Mouse (Mus musculus) embryonic stem cell, embryonic (primary cell): ENCODE data around the gene Zfp869.
"Not testable (repeated sequence)": the region's sequence is repeated elsewhere in the genome, so short reads cannot be mapped to it uniquely, and the experiment has no call there.

Experiments
- CTCF ChIA-PET, 4 experiments: fragments of 300-600 bp in 2 of 4; fragments of 350-600 bp in 2 of 4; sonication (Branson Sonifier 250); formaldehyde crosslinking; loops; one replicate each; lab custom pipeline; 2022; ENCODE audit warnings: inconsistent platforms in 2 of 4; lab: Charles Lee
- POLR2A ChIA-PET, 4 experiments: fragments of 300-600 bp in 2 of 4; fragments of 350-600 bp in 2 of 4; sonication (Branson Sonifier 250); formaldehyde crosslinking; loops; one replicate each; lab custom pipeline; 2022; ENCODE audit warnings: antibody characterized with exemption in 4 of 4, inconsistent platforms in 1 of 4; lab: Charles Lee

Zfp869 gene

DNA sequence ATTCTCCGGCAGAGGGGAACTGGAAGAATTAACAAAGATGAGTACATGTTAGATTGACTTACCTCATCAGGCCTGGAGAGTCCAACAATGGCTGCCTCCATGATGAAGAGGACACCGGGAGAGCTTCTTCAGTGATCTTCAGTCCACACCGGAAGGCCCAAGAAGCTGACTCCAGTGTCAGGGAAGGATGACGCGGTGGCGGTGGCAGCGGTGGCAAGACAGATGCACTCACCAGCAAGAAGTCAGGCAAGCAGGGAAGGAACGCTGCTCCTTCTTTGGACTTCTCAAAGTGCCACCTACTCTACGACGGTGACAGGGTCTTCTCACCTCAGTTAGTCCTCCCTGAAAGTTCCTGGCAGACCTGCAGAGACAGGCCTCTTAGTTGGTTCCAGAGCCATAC is at the start of gene Zfp869:
Gene Zfp869, minus strand, starts transcription at position 101 of the 400 bp plus-strand sequence.
- CTCF ChIA-PET = not testable (repeated sequence)

DNA sequence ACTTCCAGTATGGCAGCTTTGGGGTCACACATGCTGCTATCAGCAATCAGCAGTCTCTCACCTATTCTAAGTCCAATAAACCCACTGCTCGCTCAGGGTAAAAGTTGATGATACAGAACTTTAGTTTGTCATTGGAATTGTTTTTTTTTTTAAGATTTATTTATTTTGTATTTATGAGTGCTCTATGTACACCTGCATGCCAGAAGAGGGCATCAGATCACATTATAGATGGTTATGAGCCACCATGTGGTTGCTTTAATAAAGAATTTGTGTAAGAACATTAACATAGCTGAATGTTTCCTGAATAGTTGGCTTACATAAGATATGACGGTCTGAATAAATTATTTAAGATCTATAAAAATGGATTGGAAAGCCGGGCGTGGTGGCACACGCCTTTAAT is 47.8 kb upstream of the Zfp869 start:
- ChIA-PET CTCF (interaction anchor here in 1 of 4 experiments (1.1 kb wide), 1 partner anchor 8 kb away, joined by 3 read pairs; the partner anchor contains the start of gene Zfp963), POLR2A (interaction anchor here (0.6 to 8.6 kb wide), 13 partner anchors 8 to 42 kb away, joined by 3 to 65 read pairs (median 6); partner anchors contain the start of genes Zfp963 (in 4 of the 4), Gm20422 (in 2 of the 4), Atp13a1 (in 1 of the 4) and Zfp866 (in 1 of the 4))

More for the DNA sequence above, at the start of gene Zfp869:
- POLR2A ChIA-PET = interaction anchor here in 1 of 4 experiments (1.5 kb wide), 1 partner anchor 40 kb away, joined by 3 read pairs; the partner anchor contains the start of gene Zfp963

DNA sequence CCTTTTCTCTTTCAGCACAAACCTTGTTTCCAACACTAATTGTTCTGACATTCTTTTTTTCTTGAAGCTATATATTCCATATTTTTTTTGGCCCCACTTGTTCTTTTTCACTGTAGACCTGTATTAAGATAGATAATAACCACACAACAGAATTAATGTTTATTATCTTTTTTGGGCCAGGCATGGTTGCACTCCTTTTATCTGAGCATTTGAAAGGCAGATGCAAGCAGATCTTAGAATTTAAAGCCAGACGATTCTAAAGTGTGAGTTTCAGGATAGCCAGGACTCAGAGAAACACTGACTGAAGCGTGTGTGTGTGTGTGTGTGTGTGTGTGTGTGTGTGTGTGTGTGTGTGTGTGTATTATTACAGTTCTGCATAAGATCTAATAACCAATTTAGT is 41.9 kb upstream of the Zfp869 start:
- POLR2A ChIA-PET = interaction anchor here in 2 of 4 experiments (0.5 to 5.3 kb wide), 5 partner anchors 11 to 672 kb away, joined by 3 to 72 read pairs (median 6); partner anchors contain the start of gene Zfp868 (in 2 of the 2)
- CTCF ChIA-PET = interaction anchor here in 2 of 4 experiments (0.6 to 0.8 kb wide), 2 partner anchors 8 to 19 kb away, joined by 3 read pairs; no protein-coding TSS in a partner anchor

GRCm38 (mm10) chr8:69749544-69750454 is 39.3 kb upstream of the Zfp869 start, which contains the start of gene Zfp963:
Gene Zfp963, minus strand, starts transcription at chr8:69749970.
- POLR2A ChIA-PET = interaction anchor here (0.6 to 5.3 kb wide), 95 partner anchors 9 to 790 kb away, joined by 3 to 80 read pairs (median 5); partner anchors contain the start of genes Gm20422 (in 4 of the 4), Atp13a1 (in 3 of the 4), Zfp868 (in 3 of the 4) and Zfp964 (in 3 of the 4)
- CTCF ChIA-PET = interaction anchor here in 3 of 4 experiments (0.5 to 1.4 kb wide), 12 partner anchors 8 to 421 kb away, joined by 3 to 11 read pairs (median 4); partner anchors contain the start of genes Zfp868 (in 2 of the 3) and Zfp964 (in 1 of the 3)

- CTCF ChIA-PET = interaction anchor here in 1 of 4 experiments (0.8 kb wide), 1 partner anchor 127 kb away, joined by 4 read pairs; no protein-coding TSS in a partner anchor
- POLR2A ChIA-PET = interaction anchor here in 2 of 4 experiments (0.6 to 3.9 kb wide), 10 partner anchors 8 to 116 kb away, joined by 3 to 25 read pairs (median 6); partner anchors contain the start of genes Zfp963 (in 2 of the 2), Atp13a1 (in 1 of the 2), Gm20422 (in 1 of the 2) and Gmip (in 1 of the 2)
Measured at GRCm38 (mm10) chr8:69741231-69741630, 30.7 kb upstream of the Zfp869 start.

- CTCF ChIA-PET = interaction anchor here in 1 of 4 experiments (0.8 kb wide), 1 partner anchor 126 kb away, joined by 4 read pairs; no protein-coding TSS in a partner anchor
- POLR2A ChIA-PET = interaction anchor here in 2 of 4 experiments (0.6 to 3.9 kb wide), 10 partner anchors 9 to 115 kb away, joined by 3 to 25 read pairs (median 6); partner anchors contain the start of genes Zfp963 (in 2 of the 2), Atp13a1 (in 1 of the 2), Gm20422 (in 1 of the 2) and Gmip (in 1 of the 2)
Measured at GRCm38 (mm10) chr8:69740763-69741162, 30.2 kb upstream of the Zfp869 start.

DNA sequence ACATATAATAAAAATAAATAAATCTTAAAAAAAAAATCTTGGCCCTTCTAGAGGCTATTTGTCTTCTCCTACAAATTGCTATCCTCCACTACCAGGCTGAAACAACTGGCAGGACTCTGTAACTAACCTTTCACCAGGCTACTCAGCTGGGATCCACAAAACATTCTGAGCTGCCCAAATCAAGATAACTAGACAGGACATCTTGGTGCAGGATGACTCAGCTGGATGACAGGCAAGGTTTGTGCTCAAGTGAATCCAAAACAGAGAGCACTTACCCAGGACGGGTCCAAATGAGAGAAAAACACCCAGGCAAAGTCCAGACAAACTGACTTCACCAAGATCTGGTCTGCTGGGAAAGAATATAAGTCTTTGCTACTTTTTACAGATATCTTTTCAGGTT is 25.0 kb upstream of the Zfp869 start:
- ChIA-PET POLR2A (interaction anchor here in 2 of 4 experiments (1.0 to 3.3 kb wide), 4 partner anchors 14 to 110 kb away, joined by 3 to 13 read pairs (median 6); partner anchors contain the start of genes Zfp963 (in 2 of the 2) and Zfp868 (in 1 of the 2)), CTCF (interaction anchor here in 2 of 4 experiments (0.9 to 1.2 kb wide), 2 partner anchors 110 to 407 kb away, joined by 5 read pairs; partner anchors contain the start of gene Zfp868 (in 1 of the 2))

DNA sequence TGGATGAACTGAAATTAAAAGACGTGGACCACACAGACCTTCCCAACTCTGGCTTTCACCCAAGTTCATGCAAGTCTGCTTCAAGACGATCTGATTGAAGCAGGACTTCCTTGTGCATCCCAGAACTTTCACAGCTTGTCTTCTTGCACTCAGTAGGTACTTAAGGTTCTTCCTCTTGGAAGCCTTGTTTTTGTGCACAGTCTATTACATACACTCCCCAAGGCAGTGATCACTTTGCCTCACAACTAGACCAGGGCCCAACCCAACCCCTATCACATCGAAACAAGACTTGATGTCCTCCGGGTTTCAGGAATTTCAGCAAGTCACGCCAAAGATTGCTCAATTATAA is 6.7 kb upstream of the Zfp869 start:
- ChIA-PET POLR2A (interaction anchor here (0.6 to 3.5 kb wide), 123 partner anchors 8 to 981 kb away, joined by 3 to 98 read pairs (median 5); partner anchors contain the start of genes Zfp868 (in 4 of the 4), Zfp963 (in 4 of the 4), Zfp964 (in 4 of the 4) and Gm20422 (in 3 of the 4)), CTCF (interaction anchor here in 2 of 4 experiments (0.8 to 1.7 kb wide), 4 partner anchors 32 to 284 kb away, joined by 3 to 8 read pairs (median 5); partner anchors contain the start of genes Zfp868 (in 2 of the 2) and Zfp963 (in 1 of the 2))

DNA sequence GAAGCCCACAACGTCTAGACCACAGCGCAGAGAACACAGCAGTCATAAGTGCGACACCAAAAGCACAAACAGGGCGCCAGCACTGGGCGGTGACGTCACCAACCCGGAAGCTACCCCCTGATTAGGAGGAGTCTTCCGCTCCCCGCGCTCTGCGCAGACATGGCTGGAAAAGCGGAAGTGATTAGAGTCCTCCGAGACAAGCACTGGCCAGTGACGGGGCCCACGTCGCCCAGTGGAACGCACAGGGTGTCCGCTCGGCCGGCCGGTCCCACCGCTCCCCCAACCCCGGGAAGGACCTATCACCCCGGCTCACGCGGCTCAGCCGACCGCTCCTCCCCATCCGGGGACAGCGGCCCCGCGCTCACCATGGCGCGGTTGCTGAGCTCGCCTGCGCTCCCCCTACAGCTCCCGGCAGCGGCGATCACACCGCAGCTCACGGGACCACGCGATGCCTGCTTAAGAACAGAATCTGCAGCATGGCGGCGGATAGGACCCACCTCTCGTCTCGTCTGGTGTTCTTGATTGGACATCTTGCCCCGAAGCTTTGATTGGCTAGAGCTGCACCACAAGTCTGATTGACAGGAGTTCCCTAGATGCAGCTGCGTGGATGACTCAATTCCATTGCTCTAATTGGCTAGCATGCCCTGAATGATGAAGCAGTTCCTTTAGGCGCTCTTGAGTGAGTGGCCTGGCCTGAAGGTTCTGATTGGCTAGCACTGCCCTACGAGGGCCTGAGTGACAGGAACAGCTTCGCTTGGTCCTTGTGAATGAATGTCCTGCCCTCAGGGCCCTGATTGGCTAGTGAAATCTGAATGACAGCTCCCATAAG is 6.1 kb upstream of the Zfp869 start:
- CTCF ChIA-PET = interaction anchor here in 2 of 4 experiments (0.8 to 1.7 kb wide), 4 partner anchors 33 to 285 kb away, joined by 3 to 8 read pairs (median 5); partner anchors contain the start of genes Zfp868 (in 2 of the 2) and Zfp963 (in 1 of the 2)
- POLR2A ChIA-PET = interaction anchor here (0.5 to 3.5 kb wide), 134 partner anchors 8 to 982 kb away, joined by 3 to 98 read pairs (median 4); partner anchors contain the start of genes Zfp868 (in 4 of the 4), Zfp963 (in 4 of the 4), Zfp964 (in 4 of the 4) and Gm20422 (in 3 of the 4)

- ChIA-PET CTCF (no interaction called here), POLR2A (interaction anchor here in 3 of 4 experiments (1.4 to 3.3 kb wide), 16 partner anchors 11 to 316 kb away, joined by 3 to 98 read pairs (median 14); partner anchors contain the start of genes Zfp868 (in 3 of the 3), Gm20422 (in 1 of the 3), Zfp963 (in 1 of the 3) and Zfp964 (in 1 of the 3))
Measured at GRCm38 (mm10) chr8:69715366-69715765, 4.8 kb upstream of the Zfp869 start.

- ChIA-PET POLR2A (interaction anchor here in 1 of 4 experiments (0.8 to 1.5 kb wide), 3 partner anchors 10 to 88 kb away, joined by 3 to 4 read pairs (median 3); partner anchors contain the start of genes Zfp868 and Zfp963), CTCF (no interaction called here)
Measured at GRCm38 (mm10) chr8:69713516-69713915, 3.0 kb upstream of the Zfp869 start.

- ChIA-PET POLR2A (interaction anchor here in 3 of 4 experiments (0.7 to 1.5 kb wide), 10 partner anchors 15 to 432 kb away, joined by 3 to 10 read pairs (median 4); partner anchors contain the start of genes Zfp868 (in 2 of the 3) and Zfp964 (in 1 of the 3)), CTCF (interaction anchor here in 3 of 4 experiments (0.5 to 1.4 kb wide), 6 partner anchors 11 to 574 kb away, joined by 3 to 4 read pairs (median 4); partner anchors contain the start of gene Zfp964 (in 2 of the 3))
Measured at GRCm38 (mm10) chr8:69701810-69702209, 8.7 kb downstream of the Zfp869 start.

GRCm38 (mm10) chr8:69665051-69665450 is 45.5 kb downstream of the Zfp869 start:
- CTCF ChIA-PET = not testable (repeated sequence)
- POLR2A ChIA-PET = interaction anchor here in 2 of 4 experiments (0.9 to 2.0 kb wide), 4 partner anchors 10 to 85 kb away, joined by 3 to 6 read pairs (median 4); partner anchors contain the start of genes Zfp964 (in 2 of the 2), Zfp868 (in 1 of the 2) and Zfp963 (in 1 of the 2)

- ChIA-PET POLR2A (no interaction called here), CTCF (no interaction called here)
Measured at GRCm38 (mm10) chr8:69661294-69661693, 49.2 kb downstream of the Zfp869 start.
